Mouse (Mus musculus) liver, embryonic 13.5 days (tissue): ENCODE measurements around the gene Ppp1r12b. TPM values are rescaled to one million over a fixed set of nuclear protein-coding genes. Genes with fewer than 3 reads are reported as not detected.

ENCODE experiments used
- ATAC-seq: fragments of 200-750 bp; cut with Nextera tagmentation; 2 replicates; pipeline ENCODE4 v1.8.0; 2017; ENCODE audit warnings: low read depth, mild to moderate bottlenecking, moderate number of reproducible peaks, moderate library complexity
- DNase-seq: peaks from one replicate; pipeline ENCODE4 v3.0.0; 2022
- H3K27ac ChIP-seq: fragments of 300-500 bp; sonication (generic); 2 replicates; pipeline ENCODE4 v1.5.1; 2015; ENCODE audit warnings: moderate library complexity, mild to moderate bottlenecking, inconsistent platforms
- H3K27me3 ChIP-seq: fragments of 300-500 bp; sonication (generic); 2 replicates; pipeline ENCODE4 v1.6.1; 2015; ENCODE audit warnings: mild to moderate bottlenecking, inconsistent platforms
- H3K36me3 ChIP-seq: fragments of 300-500 bp; sonication (generic); 2 replicates; pipeline ENCODE4 v1.6.1; 2015; ENCODE audit warnings: mild to moderate bottlenecking, inconsistent platforms
- H3K4me1 ChIP-seq: fragments of 300-500 bp; sonication (generic); replicated peaks from 2 replicates; pipeline ENCODE4 v1.6.1; 2015; ENCODE audit warnings: inconsistent platforms
- H3K4me2 ChIP-seq: fragments of 300-500 bp; sonication (generic); 2 replicates; pipeline ENCODE4 v1.6.1; 2015; ENCODE audit warnings: inconsistent platforms, mild to moderate bottlenecking, moderate library complexity
- H3K4me3 ChIP-seq: fragments of 300-500 bp; sonication (generic); replicated peaks from 2 replicates; pipeline ENCODE4 v1.5.1; 2015; ENCODE audit warnings: mild to moderate bottlenecking, inconsistent platforms
- H3K9ac ChIP-seq: fragments of 300-500 bp; sonication (generic); 2 replicates; pipeline ENCODE4 v1.6.1; 2015; ENCODE audit warnings: mild to moderate bottlenecking, inconsistent platforms
- H3K9me3 ChIP-seq: fragments of 300-500 bp; sonication (generic); replicated peaks from 2 replicates; pipeline ENCODE4 v1.6.1; 2016; ENCODE audit warnings: inconsistent platforms
- WGBS: fragments of 180-500 bp; shearing (Covaris S2); methylation state at CpG from one replicate; pipeline ENCODE4 v1.1.7; 2015; ENCODE audit not compliant: insufficient replicate concordance; 5-methylcytosine and 5-hydroxymethylcytosine counted together
- polyA plus RNA-seq: library from polyadenylated mRNA; unstranded; fragments of >200 nt; fragmentation: Nextera tagmentation; extraction: Ambion mirVana; gene quantifications from 2 replicates; pipeline ENCODE4 v1.2.1, GENCODE M21; 2015

The Ppp1r12b gene
- polyA plus RNA-seq, 1 experiment from 2014 or later, result 2.2 TPM

DNA sequence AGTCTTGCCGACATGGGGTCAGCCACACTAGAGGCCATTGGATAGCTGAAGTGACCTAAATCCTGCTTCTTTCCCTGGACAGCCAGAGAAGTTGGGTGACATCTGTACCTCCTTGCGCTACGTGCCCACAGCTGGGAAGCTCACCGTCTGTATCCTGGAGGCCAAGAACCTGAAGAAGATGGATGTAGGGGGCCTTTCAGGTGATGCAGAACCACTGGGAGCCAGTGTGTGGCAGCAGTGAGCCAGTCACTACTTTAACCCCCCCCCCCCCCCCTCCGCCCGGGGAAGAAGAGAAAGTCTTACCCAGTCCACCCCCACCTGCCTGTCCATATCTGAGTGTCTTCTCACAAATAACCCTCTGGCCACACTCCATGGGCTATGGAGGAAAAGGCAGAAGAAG lies 210.1 kb downstream of the Ppp1r12b start:
- Histone ChIP-seq H3K27ac (no peak overlapping the region), H3K9ac (no peak overlapping the region), H3K4me1 (peaks cover 69% of the 10 kb centered on the region), H3K4me2 (no peak overlapping the region), H3K36me3 (no peaks in the 10 kb centered on the region), H3K4me3 (no peak overlapping the region), H3K27me3 (no peaks in the 10 kb centered on the region), H3K9me3 (no peaks in the 10 kb centered on the region)
- WGBS, result 46% methylated on average over 5 of the region's 6 CpGs
- DNase-seq, result no peak
- ATAC-seq, result no peak

DNA sequence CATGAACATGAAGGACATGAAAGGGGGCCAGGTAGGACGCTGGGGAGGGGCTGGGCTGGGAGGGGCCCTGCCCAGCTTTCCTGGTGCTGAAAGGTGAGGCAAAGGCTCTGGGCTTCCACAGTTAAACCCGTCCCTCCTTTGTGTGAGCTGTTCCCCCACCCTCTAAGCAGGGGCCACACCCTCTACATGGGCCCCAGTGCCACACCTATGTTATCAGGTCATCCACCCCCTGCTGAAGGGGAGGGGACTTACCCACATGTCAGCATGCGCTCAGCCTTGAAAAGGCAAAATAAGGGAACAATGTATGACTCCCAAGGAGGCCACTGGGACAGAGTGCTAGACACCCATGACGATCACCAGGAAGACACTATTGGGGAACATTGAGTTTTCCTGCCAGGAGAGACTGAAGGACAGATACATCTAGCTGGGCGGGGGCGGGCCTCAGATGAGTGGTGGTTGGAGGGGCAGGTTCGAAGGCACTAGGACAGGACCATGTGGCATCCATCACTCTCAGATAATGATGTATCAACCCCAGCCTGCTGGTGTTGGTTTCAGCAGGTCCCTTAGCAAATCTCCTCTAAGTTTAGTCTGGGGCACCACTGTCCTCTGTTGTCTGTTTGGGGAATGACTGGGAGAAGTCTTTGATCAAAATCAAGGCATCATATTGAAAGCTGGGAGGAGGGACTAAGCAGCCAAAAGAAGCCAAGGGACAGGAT lies 213.6 kb downstream of the Ppp1r12b start:
- Histone ChIP-seq H3K4me2 (peak overlapping the region; percentile 60), H3K4me1 (peaks cover 56% of the 10 kb centered on the region), H3K27ac (peak overlapping the region; percentile 87), H3K9me3 (no peaks in the 10 kb centered on the region), H3K27me3 (0 out of 2 replicates have a peak, but pooled peaks cover 5% of the 10 kb centered on the region), H3K9ac (peak overlapping the region; percentile 49), H3K4me3 (peak overlapping the region; percentile 33), H3K36me3 (no peaks in the 10 kb centered on the region)
- WGBS, result 22% methylated on average over 7 of the region's 7 CpGs
- peak; percentile 97 for ATAC-seq
- DNase-seq, result peak; percentile 76

DNA sequence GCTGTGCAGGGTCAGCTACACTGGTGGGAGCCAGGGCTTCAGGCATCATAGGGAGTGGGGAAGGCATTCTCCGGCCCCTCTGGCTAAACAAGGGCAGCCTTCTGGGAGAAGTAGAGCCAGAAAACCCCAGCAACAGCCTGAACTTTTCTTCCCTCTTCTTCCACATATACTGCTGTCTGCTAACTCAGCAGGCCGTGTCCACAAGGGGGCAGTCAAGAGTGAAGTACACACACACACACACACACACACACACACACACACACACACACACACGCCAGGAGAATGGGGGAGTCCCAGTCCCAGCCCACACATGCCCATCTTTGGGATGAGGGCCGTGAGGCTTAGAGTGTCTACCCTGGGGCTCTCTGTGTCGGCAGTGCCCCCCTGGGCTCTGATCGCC lies 214.3 kb downstream of the Ppp1r12b start:
- H3K9me3 ChIP-seq, result no peaks in the 10 kb centered on the region
- DNase-seq (peak; percentile 56), ATAC-seq (peak; percentile 27; the same call in 1 of the 2 replicates)
- H3K27ac ChIP-seq, result peak overlapping the region; percentile 87
- 33% methylated on average over 6 of the region's 6 CpGs for WGBS
- peak overlapping the region; percentile 33 for H3K4me3 ChIP-seq
- H3K9ac ChIP-seq, result peak overlapping the region; percentile 49
- H3K4me1 ChIP-seq, result peaks cover 50% of the 10 kb centered on the region
- H3K4me2 ChIP-seq, result peak overlapping the region; percentile 60
- H3K36me3 ChIP-seq, result no peaks in the 10 kb centered on the region
- 0 out of 2 replicates have a peak, but pooled peaks cover 5% of the 10 kb centered on the region for H3K27me3 ChIP-seq

DNA sequence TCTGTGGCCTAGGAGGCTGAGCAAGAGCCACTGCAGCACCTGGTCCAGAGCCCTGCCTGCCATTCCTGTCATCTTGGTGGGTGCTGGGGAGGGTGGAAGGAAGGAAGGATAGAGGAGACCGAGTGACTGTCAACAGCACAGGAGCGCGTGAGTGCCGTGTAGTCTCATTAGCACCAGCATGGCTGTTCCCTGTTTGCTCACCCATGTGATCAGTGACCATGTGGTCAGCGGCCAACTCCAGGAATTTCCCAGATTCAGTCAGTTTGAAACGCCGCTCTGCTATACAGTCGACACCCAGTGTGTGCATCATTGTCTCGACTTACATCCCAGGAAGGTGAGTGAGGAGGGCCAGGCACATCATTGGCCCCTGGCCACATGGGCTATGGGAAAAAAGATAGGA lies 218.3 kb downstream of the Ppp1r12b start:
- Histone ChIP-seq H3K27ac (no peak overlapping the region), H3K4me1 (peaks cover 19% of the 10 kb centered on the region), H3K4me3 (no peak overlapping the region), H3K9me3 (no peaks in the 10 kb centered on the region), H3K27me3 (peaks cover 8% of the 10 kb centered on the region; the same call in 1 of the 2 replicates), H3K36me3 (no peaks in the 10 kb centered on the region), H3K4me2 (no peak overlapping the region), H3K9ac (no peak overlapping the region)
- no peak for ATAC-seq
- DNase-seq, result no peak
- WGBS, result 56% methylated on average over 9 of the region's 9 CpGs

DNA sequence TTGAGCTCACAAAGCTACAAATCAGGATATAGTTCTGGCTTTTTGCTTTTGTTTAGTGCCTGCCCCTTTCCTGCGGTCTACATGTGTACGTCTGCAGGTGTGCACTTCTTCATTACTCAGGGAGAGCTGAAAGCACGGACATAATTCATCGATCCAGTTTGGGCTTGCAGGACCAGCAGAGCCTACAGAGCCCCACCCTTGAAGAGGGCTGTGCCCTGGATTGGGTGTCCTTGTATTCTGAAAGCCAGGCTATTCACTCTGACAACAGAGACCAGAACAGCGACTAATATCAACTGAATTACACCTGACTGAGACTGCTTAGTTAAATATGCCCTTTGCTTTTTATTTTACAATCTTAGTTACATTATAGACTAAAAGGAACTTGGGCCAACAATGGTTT lies 222.1 kb downstream of the Ppp1r12b start:
- DNase-seq (no peak), ATAC-seq (no peak)
- no peaks in the 10 kb centered on the region for H3K4me1 ChIP-seq
- no peaks in the 10 kb centered on the region for H3K36me3 ChIP-seq
- H3K4me3 ChIP-seq, result no peak overlapping the region
- H3K27ac ChIP-seq, result no peak overlapping the region
- H3K9me3 ChIP-seq, result no peaks in the 10 kb centered on the region
- peaks cover 14% of the 10 kb centered on the region; the same call in 1 of the 2 replicates for H3K27me3 ChIP-seq
- no peak overlapping the region for H3K4me2 ChIP-seq
- no peak overlapping the region for H3K9ac ChIP-seq
- 80% methylated on average over 5 of the region's 5 CpGs for WGBS

DNA sequence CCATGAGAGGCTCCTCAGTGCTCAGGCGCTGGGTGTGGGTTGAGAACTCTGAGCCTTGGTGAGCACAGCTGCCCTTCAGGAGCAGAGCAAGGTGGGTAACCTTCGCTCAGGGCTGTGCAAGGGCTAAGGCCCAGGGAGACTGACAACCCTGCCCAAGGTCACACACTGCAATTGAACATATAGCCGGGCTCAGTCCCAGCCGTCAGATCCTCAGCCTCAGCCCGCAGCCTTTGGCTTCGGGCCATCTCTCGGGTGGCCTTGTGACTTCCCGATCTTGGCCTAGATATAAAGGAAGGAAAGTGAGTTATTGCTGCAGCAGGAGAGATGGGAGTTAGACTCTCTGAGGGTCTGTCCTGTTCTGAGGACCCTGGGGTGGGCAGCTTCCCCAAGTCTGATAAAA lies 228.5 kb downstream of the Ppp1r12b start:
- Histone ChIP-seq H3K4me2 (no peak overlapping the region), H3K27ac (no peak overlapping the region), H3K27me3 (peaks cover 10% of the 10 kb centered on the region; the same call in 1 of the 2 replicates), H3K4me1 (no peaks in the 10 kb centered on the region; the same call in 1 of the 2 replicates), H3K9ac (no peak overlapping the region), H3K4me3 (no peak overlapping the region), H3K9me3 (no peaks in the 10 kb centered on the region), H3K36me3 (no peaks in the 10 kb centered on the region)
- WGBS, result 59% methylated on average over 8 of the region's 8 CpGs
- DNase-seq, result no peak
- ATAC-seq, result no peak

DNA sequence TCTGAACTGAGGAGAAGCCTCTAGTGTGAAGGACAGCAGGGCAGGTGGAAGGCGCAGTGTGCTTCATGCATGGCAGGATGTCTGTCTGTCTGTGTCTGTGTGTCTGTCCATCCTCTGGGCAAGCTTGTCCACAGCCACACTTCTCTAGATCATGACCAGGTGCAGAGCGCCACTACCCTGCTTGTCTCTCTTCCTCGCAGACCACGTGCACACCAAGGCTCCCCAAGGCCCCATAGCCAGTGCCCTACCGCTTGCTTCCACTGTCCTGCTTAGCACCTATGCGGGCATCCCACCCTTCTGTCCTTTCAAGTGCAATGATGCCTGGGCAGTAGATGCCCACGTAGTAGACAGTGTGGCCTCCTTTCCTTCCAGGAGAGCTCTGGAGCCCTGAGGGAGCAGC lies 229.3 kb downstream of the Ppp1r12b start:
- no peak overlapping the region for H3K4me3 ChIP-seq
- H3K27ac ChIP-seq, result no peak overlapping the region
- 74% methylated on average over 7 of the region's 7 CpGs for WGBS
- H3K27me3 ChIP-seq, result peaks cover 10% of the 10 kb centered on the region; the same call in 1 of the 2 replicates
- H3K36me3 ChIP-seq, result no peaks in the 10 kb centered on the region
- ATAC-seq, result no peak
- no peak for DNase-seq
- H3K4me2 ChIP-seq, result no peak overlapping the region
- H3K9ac ChIP-seq, result no peak overlapping the region
- H3K9me3 ChIP-seq, result no peaks in the 10 kb centered on the region
- no peaks in the 10 kb centered on the region; the same call in 1 of the 2 replicates for H3K4me1 ChIP-seq

DNA sequence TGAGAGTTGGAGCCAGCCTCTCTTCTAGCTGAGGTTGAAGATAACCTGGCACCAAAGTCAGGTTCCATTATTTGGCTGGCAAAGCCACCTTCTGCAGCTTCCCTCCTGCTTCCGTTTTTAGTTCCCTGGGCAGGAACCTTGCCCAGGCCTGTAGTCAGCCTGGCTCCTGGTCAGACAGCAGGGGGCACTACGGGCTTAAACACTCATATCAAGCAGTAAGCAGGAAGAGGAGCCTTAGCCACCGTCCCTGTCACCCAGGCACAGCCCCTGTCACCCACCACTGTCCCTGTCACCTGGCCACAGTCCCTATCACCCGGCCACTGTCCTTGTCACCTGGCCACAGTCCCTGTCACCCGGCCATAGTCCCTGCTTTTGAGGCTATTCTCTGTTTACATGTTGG lies 230.5 kb downstream of the Ppp1r12b start:
- ATAC-seq (no peak), DNase-seq (no peak)
- Histone ChIP-seq H3K4me3 (no peak overlapping the region), H3K4me2 (no peak overlapping the region), H3K27ac (no peak overlapping the region), H3K9ac (no peak overlapping the region), H3K9me3 (no peaks in the 10 kb centered on the region), H3K36me3 (no peaks in the 10 kb centered on the region), H3K4me1 (no peaks in the 10 kb centered on the region; the same call in 1 of the 2 replicates), H3K27me3 (peaks cover 10% of the 10 kb centered on the region; the same call in 1 of the 2 replicates)
- 25% methylated on average over 5 of the region's 5 CpGs for WGBS

DNA sequence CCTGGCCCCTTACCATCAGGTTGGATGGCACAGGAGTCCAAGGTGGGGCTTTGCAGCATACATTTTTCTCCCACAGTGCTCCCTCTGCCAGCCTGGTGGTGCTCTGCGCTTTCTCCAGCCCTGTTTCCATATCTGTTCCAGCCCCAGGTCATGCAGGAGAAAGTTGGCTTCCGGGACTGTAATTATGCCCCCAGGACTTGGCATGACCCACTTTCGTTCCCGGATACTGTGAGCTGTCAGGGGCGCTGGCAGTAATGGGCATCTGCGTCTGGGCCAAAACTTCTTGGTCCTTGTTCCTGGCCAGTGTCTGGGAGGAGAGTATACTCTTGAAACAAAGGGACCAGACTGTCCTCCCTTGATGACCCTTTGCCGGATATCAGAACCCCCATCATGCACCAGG lies 232.9 kb downstream of the Ppp1r12b start:
- ATAC-seq (no peak), DNase-seq (no peak)
- Histone ChIP-seq H3K27ac (no peak overlapping the region), H3K9ac (no peak overlapping the region), H3K4me1 (peaks cover 9% of the 10 kb centered on the region; the same call in 1 of the 2 replicates), H3K9me3 (no peaks in the 10 kb centered on the region), H3K4me2 (no peak overlapping the region), H3K36me3 (no peaks in the 10 kb centered on the region), H3K27me3 (peaks cover 4% of the 10 kb centered on the region), H3K4me3 (no peak overlapping the region)
- WGBS, result 73% methylated on average over 7 of the region's 7 CpGs

DNA sequence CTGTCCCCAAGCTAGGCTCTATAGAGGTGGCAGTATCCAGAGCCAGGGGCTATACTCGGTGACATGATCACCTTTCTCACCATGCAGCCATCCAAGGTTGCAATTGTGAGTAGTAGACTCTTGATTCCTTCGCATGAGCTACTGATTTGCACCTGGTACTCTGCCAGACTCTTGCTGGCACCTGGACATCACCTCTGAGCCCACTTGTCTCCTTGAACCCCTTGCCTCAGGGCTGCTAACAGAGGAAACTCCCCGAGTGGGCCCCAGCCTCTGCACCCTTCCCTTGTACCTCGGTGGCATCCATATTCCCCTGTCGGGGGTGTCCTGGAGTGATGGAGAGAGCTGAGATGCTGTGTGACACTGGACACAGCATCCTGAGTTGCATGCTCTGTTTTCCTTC lies 234.3 kb downstream of the Ppp1r12b start:
- ATAC-seq (no peak), DNase-seq (no peak)
- peaks cover 9% of the 10 kb centered on the region; the same call in 1 of the 2 replicates for H3K4me1 ChIP-seq
- no peak overlapping the region for H3K27ac ChIP-seq
- H3K4me3 ChIP-seq, result no peak overlapping the region
- H3K27me3 ChIP-seq, result peaks cover 3% of the 10 kb centered on the region
- no peak overlapping the region for H3K4me2 ChIP-seq
- H3K9ac ChIP-seq, result no peak overlapping the region
- WGBS, result 63% methylated on average over 5 of the region's 5 CpGs
- no peaks in the 10 kb centered on the region for H3K36me3 ChIP-seq
- no peaks in the 10 kb centered on the region for H3K9me3 ChIP-seq

DNA sequence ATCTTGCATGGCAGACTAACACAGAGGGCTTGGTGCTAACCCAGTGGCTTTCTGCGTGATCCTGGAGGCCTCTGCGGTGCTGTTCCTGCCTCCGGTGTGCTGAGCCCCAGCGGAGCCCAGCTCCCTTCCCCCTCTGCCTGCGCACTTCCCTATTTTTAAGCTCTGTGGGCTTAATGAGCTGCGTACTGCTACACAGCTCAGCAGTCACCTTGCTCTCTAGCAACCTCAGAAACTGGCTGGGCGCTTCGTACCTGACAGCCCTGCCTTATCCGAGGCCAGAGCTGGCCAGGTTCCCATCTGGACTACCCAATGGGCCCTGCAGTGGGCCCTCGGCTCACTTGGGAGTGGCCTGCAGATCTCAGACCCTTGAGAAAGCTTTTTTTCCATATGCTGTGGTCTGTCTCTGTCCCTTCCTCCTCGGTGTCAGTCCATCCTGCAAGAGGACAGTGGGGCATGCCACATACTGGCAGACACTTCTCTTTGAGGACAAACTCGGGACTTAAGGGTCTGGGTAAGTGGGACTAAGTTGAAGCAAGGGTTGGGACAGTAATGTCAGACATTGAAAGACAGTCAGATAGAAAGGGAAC lies 235.9 kb downstream of the Ppp1r12b start:
- Histone ChIP-seq H3K36me3 (no peaks in the 10 kb centered on the region), H3K4me2 (no peak overlapping the region), H3K9ac (no peak overlapping the region), H3K27me3 (peaks cover 10% of the 10 kb centered on the region), H3K4me3 (no peak overlapping the region), H3K9me3 (no peaks in the 10 kb centered on the region), H3K27ac (no peak overlapping the region), H3K4me1 (peaks cover 9% of the 10 kb centered on the region; the same call in 1 of the 2 replicates)
- WGBS, result 21% methylated on average over 12 of the region's 12 CpGs
- ATAC-seq, result no peak
- no peak for DNase-seq
